Mouse (Mus musculus): Measurements from ENCODE around the gene B3gnt3. TPM values are rescaled to one million over a fixed set of nuclear protein-coding genes. Genes with fewer than 3 reads are reported as not detected.

B3gnt3 gene
- total RNA-seq, 2 experiments from 2014 or later = 1.7 to 2.4 TPM

- no peak for DNase-seq (ENCODE audit: low spot score)
These were observed 56.1 kb downstream of the B3gnt3 start for GRCm38 (mm10) chr8:71645510-71645909.

Other genes starting within 250 kb of the B3gnt3 start
- gene Abhd8, start 238.1 kb downstream of the B3gnt3 start, total RNA-seq (2021) = 10 to 100 TPM; 22.4 to 28.0 TPM
- 10 to 100 TPM; 65.5 to 71.4 TPM for gene Mrpl34, start 236.8 kb downstream of the B3gnt3 start, total RNA-seq (2021)
- 10 to 100 TPM; 28.4 to 31.7 TPM for gene Dda1, start 232.6 kb downstream of the B3gnt3 start, total RNA-seq (2021)
- 10 to 100 TPM; 14.6 to 16.0 TPM for gene Ano8, start 215.8 kb downstream of the B3gnt3 start, total RNA-seq (2021)
- gene Gtpbp3, start 213.7 kb downstream of the B3gnt3 start, total RNA-seq (2021) = 10 to 100 TPM; 10.0 to 10.5 TPM
- 10 to 100 TPM; 11.1 to 12.0 TPM for gene Plvap, start 190.0 kb downstream of the B3gnt3 start, total RNA-seq (2021)
- gene Ccdc194, start 176.1 kb downstream of the B3gnt3 start, total RNA-seq (2021) = not detected
- gene Bst2, start 164.3 kb downstream of the B3gnt3 start, total RNA-seq (2021) = 1 to 10 TPM; 5.9 to 8.2 TPM
- 10 to 100 TPM; 22.5 to 24.8 TPM for gene Mvb12a, start 158.9 kb downstream of the B3gnt3 start, total RNA-seq (2021)
- gene Tmem221, start 142.9 kb downstream of the B3gnt3 start, total RNA-seq (2021) = not detected
- gene Nxnl1, start 135.2 kb downstream of the B3gnt3 start, total RNA-seq (2021) = not detected
- 10 to 100 TPM; 78.7 to 93.8 TPM for gene Slc27a1, start 132.9 kb downstream of the B3gnt3 start, total RNA-seq (2021)
- gene Pgls, start 109.6 kb downstream of the B3gnt3 start, total RNA-seq (2021) = 10 to 100 TPM; 23.2 to 23.7 TPM
- 1 to 10 TPM in 1 of 2 experiments, under 1 TPM in 1; 0.57 to 1.3 TPM for gene Fam129c, start 104.1 kb downstream of the B3gnt3 start, total RNA-seq (2021)
- 10 to 100 TPM; 37.3 to 37.4 TPM for gene Colgalt1, start 90.8 kb downstream of the B3gnt3 start, total RNA-seq (2021)
- not detected for gene Unc13a, start 30.0 kb downstream of the B3gnt3 start, total RNA-seq (2021)
- gene Jak3, start 25.5 kb downstream of the B3gnt3 start, total RNA-seq (2021) = 1 to 10 TPM; 1.4 to 2.2 TPM
- under 1 TPM; 0.78 TPM for gene Insl3, start 12.6 kb downstream of the B3gnt3 start, total RNA-seq (2021)
- gene Fcho1, start 23.9 kb upstream of the B3gnt3 start, total RNA-seq (2021) = not detected
- gene Zfp709, start 180.2 kb upstream of the B3gnt3 start, total RNA-seq (2021) = 1 to 10 TPM; 1.9 to 2.1 TPM
- gene Zfp882, start 206.8 kb upstream of the B3gnt3 start, total RNA-seq (2021) = 1 to 10 TPM; 2.9 to 3.5 TPM
- gene Zfp617, start 206.8 kb upstream of the B3gnt3 start, total RNA-seq (2021) = 10 to 100 TPM; 18.9 to 19.8 TPM
- 1 to 10 TPM; 2.6 to 4.0 TPM for gene Zfp961, start 249.2 kb upstream of the B3gnt3 start, total RNA-seq (2021)

Measured in gastrocnemius, adult 18-20 months (tissue).